17 mouse cellular contexts compared by ENCODE assay signal in genomic region chr9:86999956-87000582, GRCm38 (mm10). TPM values are rescaled to one million over a fixed set of nuclear protein-coding genes. Genes with fewer than 3 reads are reported as not detected.
DNase-seq lines count a peak whose midpoint lies in the region; ATAC-seq and TF ChIP-seq lines count a peak whose summit lies in the region.
"Had no signal": no experiment of that assay in that cellular context is flagged by ENCODE, and none has a peak within 500 bp of the region (broad histone marks: within the 10 kb centered on the region; RNA-seq: fewer than 3 reads in every experiment).

No protein-coding gene starts in this region.

- TF ChIP-seq CTCF in left cerebral cortex, adult 2 months (IDR thresholded peaks at IDR 0.05) = no peak

- no peaks in the 10 kb centered on the region for H3K27me3 ChIP-seq in forebrain, embryonic 10.5 days (ENCODE audit: poor library complexity, severe bottlenecking)
- H3K27me3 ChIP-seq: intestine, embryonic 15.5 days; liver, embryonic 12.5 days; neural tube, embryonic 15.5 days had no signal

- WGBS in forebrain, embryonic 10.5 days = 73% methylated on average over 2 of the region's 2 CpGs

- peak; percentile 99 for ATAC-seq in frontal cortex, adult (ENCODE audit: low TSS enrichment)
- ATAC-seq in erythroblast, adult 5-6 weeks (replicated peaks; ENCODE audit: low FRiP score, poor library complexity, severe bottlenecking) = no peak
- ATAC-seq: intestine, embryonic 15.5 days; liver, embryonic 12.5 days; midbrain, embryonic 16.5 days had no signal

- intact Hi-C loops in left cerebral cortex, adult 2 months (cut with DNase I) = loop anchor here (5.0 kb wide), 1 partner anchor 118 kb away; the partner anchor contains the start of gene Snap91

- H3K9me3 ChIP-seq in forebrain, embryonic 10.5 days = no peaks in the 10 kb centered on the region
- H3K9me3 ChIP-seq: intestine, embryonic 15.5 days; liver, embryonic 12.5 days; neural tube, embryonic 15.5 days had no signal

- no peak overlapping the region for H3K4me3 ChIP-seq in left cerebral cortex, adult 2 months
- no peak overlapping the region for H3K4me3 ChIP-seq in forebrain, embryonic 10.5 days
- H3K4me3 ChIP-seq: intestine, embryonic 15.5 days; liver, embryonic 12.5 days; neural tube, embryonic 15.5 days had no signal

- H3K36me3 ChIP-seq in forebrain, embryonic 10.5 days (replicated peaks) = no peaks in the 10 kb centered on the region
- H3K36me3 ChIP-seq: intestine, embryonic 15.5 days; liver, embryonic 12.5 days; neural tube, embryonic 15.5 days had no signal

- no peak for DNase-seq in frontal cortex, postnatal 14 days (ENCODE audit: low spot score in 2 of 2)
- DNase-seq in 3T3-L1 (ENCODE audit: low read depth, low spot score) = peak; percentile 83
- peak; percentile 57 for DNase-seq in adrenal gland, postnatal 14 days
- DNase-seq in left cerebral cortex, adult 2 months (ENCODE audit: extremely low spot score in 1 of 2, low spot score in 2 of 2) = peak; percentile 29 to 64
- DNase-seq in cerebellum, adult 11-12 months = no peak
- no peak for DNase-seq in forebrain, embryonic 10.5 days (ENCODE audit: extremely low spot score, low spot score)
- DNase-seq: B cell, adult 2 months; cerebellum, postnatal 36 days; heart, postnatal 36 days; kidney, postnatal 4 days; lung, postnatal 10 days had no signal

- no peaks in the 10 kb centered on the region for H3K4me1 ChIP-seq in forebrain, embryonic 10.5 days
- H3K4me1 ChIP-seq: intestine, embryonic 15.5 days; liver, embryonic 12.5 days; neural tube, embryonic 15.5 days had no signal

- H3K27ac ChIP-seq in left cerebral cortex, adult 2 months = peak overlapping the region; percentile 25; the same call in 1 of the 2 replicates
- no peak overlapping the region for H3K27ac ChIP-seq in forebrain, embryonic 10.5 days
- H3K27ac ChIP-seq: intestine, embryonic 15.5 days; liver, embryonic 12.5 days; neural tube, embryonic 15.5 days had no signal

RNA-seq across cellular contexts. Expression of gene Ripply2, which starts 15.3 kb away (rescaled TPM):
- total RNA-seq in adrenal gland, postnatal 14 days (2021) = 2.1 TPM in 1 of 2 replicates, not detected in the other
- 1 to 10 TPM; 8.1 to 8.8 TPM for total RNA-seq in left cerebral cortex, adult 2 months (2021)
- not detected in 2 replicates for total RNA-seq in erythroblast, adult 5-6 weeks (2015; ENCODE audit: low replicate concordance)
- not detected in 2 replicates for total RNA-seq in erythroblast, adult 5-6 weeks (2017; ENCODE audit: low replicate concordance)
- 0.60 and 0.87 TPM in 2 replicates for polyA plus RNA-seq in forebrain, embryonic 10.5 days (2016; fragmentation: Nextera tagmentation; extraction: Ambion mirVana)
- total RNA-seq: heart, postnatal 36 days had no signal
- polyA plus RNA-seq: liver, embryonic 12.5 days had no signal

RNA-seq across cellular contexts. Expression of gene Cyb5r4, which starts 21.7 kb away (rescaled TPM):
- 34.5 and 39.0 TPM in 2 replicates for total RNA-seq in adrenal gland, postnatal 14 days (2021)
- total RNA-seq in left cerebral cortex, adult 2 months (2021) = 10 to 100 TPM; 38.6 to 38.7 TPM
- total RNA-seq in erythroblast, adult 5-6 weeks (2015; ENCODE audit: low replicate concordance) = 71.3 and 80.7 TPM in 2 replicates
- total RNA-seq in erythroblast, adult 5-6 weeks (2017; ENCODE audit: low replicate concordance) = 34.8 and 55.5 TPM in 2 replicates
- polyA plus RNA-seq in forebrain, embryonic 10.5 days (2016; fragmentation: Nextera tagmentation; extraction: Ambion mirVana) = 97.1 and 97.9 TPM in 2 replicates

Comparison
In these comparisons a context has a peak if more than half of its experiments do, and no peak if none do; other contexts are left out.
1. DNase-seq: peak in 3T3-L1 (single experiment), adrenal gland, postnatal 14 days (single experiment) and left cerebral cortex, adult 2 months (2 of 2); none in frontal cortex, postnatal 14 days (0 of 2), cerebellum, adult 11-12 months (single experiment) and forebrain, embryonic 10.5 days (single experiment).